Mouse (Mus musculus) intestine, postnatal 0 days (tissue): ENCODE data around the gene 2410131K14Rik. TPM values are rescaled to one million over a fixed set of nuclear protein-coding genes. Genes with fewer than 3 reads are reported as not detected.

ENCODE experiments used
- ATAC-seq: fragments of 200-750 bp; cut with Nextera tagmentation; 2 replicates; pipeline ENCODE4 v1.8.0; 2017; ENCODE audit warnings: mild to moderate bottlenecking, moderate TSS enrichment, moderate library complexity
- H3K27ac ChIP-seq: fragments of 300-500 bp; sonication (generic); 2 replicates; pipeline ENCODE4 v1.5.1; 2014; ENCODE audit warnings: mild to moderate bottlenecking, low read depth, low read length, moderate library complexity
- H3K27me3 ChIP-seq: fragments of 300-500 bp; sonication (generic); replicated peaks from 2 replicates; pipeline ENCODE4 v1.6.1; 2014; ENCODE audit warnings: low read length, mixed read lengths; ENCODE audit not compliant: control insufficient read depth, insufficient read depth
- H3K36me3 ChIP-seq: fragments of 300-500 bp; sonication (generic); 2 replicates; pipeline ENCODE4 v1.6.1; 2014; ENCODE audit warnings: mild to moderate bottlenecking, moderate library complexity; ENCODE audit not compliant: control insufficient read depth, insufficient read depth
- H3K4me1 ChIP-seq: fragments of 300-500 bp; sonication (generic); replicated peaks from 2 replicates; pipeline ENCODE4 v1.6.1; 2014; ENCODE audit warnings: antibody characterized with exemption, low read length, mixed read lengths; ENCODE audit not compliant: control insufficient read depth, insufficient read depth
- H3K4me2 ChIP-seq: fragments of 300-500 bp; sonication (generic); replicated peaks from 2 replicates; pipeline ENCODE4 v1.6.1; 2014; ENCODE audit warnings: low read depth, mild to moderate bottlenecking, moderate library complexity
- H3K4me3 ChIP-seq: fragments of 300-500 bp; sonication (generic); 2 replicates; pipeline ENCODE4 v1.5.1; 2014; ENCODE audit warnings: low read depth, low read length
- H3K9ac ChIP-seq: fragments of 300-500 bp; sonication (generic); 2 replicates; pipeline ENCODE4 v1.6.1; 2014; ENCODE audit warnings: mild to moderate bottlenecking, low read depth, low read length
- H3K9me3 ChIP-seq: fragments of 300-500 bp; sonication (generic); 2 replicates; pipeline ENCODE4 v1.6.1; 2016; ENCODE audit warnings: mixed run types; ENCODE audit not compliant: control insufficient read depth
- CTCF ChIP-seq: sonication (generic); IDR thresholded peaks from 2 replicates; pipeline ENCODE4 v1.5.1; 2016; ENCODE audit warnings: low read depth, mild to moderate bottlenecking, control low read depth, antibody characterized with exemption, moderate library complexity
- WGBS: fragments of 180-500 bp; shearing (Covaris S2); extraction: QIAGEN DNeasy Blood & Tissue Kit; methylation state at CpG from one replicate; pipeline ENCODE4 v1.1.7; 2014; 5-methylcytosine and 5-hydroxymethylcytosine counted together
- polyA plus RNA-seq: library from polyadenylated mRNA; unstranded; fragments of >200 nt; fragmentation: Nextera tagmentation; extraction: Ambion mirVana; gene quantifications from 2 replicates; pipeline ENCODE4 v1.2.1, GENCODE M21; 2015

The 2410131K14Rik gene
- polyA plus RNA-seq, 1 experiment from 2014 or later = 4.6 TPM

GRCm38 (mm10) chr5:118214418-118215154 is 30.4 kb upstream of the 2410131K14Rik start:
- H3K27me3 ChIP-seq = no peaks in the 10 kb centered on the region
- H3K36me3 ChIP-seq = no peaks in the 10 kb centered on the region
- H3K27ac ChIP-seq = no peak overlapping the region
- H3K9me3 ChIP-seq = no peaks in the 10 kb centered on the region
- ATAC-seq = peak; percentile 67
- H3K4me2 ChIP-seq = peak overlapping the region; percentile 55
- H3K9ac ChIP-seq = no peak overlapping the region
- no peak for TF ChIP-seq CTCF
- no peaks in the 10 kb centered on the region for H3K4me1 ChIP-seq
- peak overlapping the region; percentile 11; the same call in 1 of the 2 replicates for H3K4me3 ChIP-seq
- 7% methylated on average over 24 of the region's 24 CpGs for WGBS

DNA sequence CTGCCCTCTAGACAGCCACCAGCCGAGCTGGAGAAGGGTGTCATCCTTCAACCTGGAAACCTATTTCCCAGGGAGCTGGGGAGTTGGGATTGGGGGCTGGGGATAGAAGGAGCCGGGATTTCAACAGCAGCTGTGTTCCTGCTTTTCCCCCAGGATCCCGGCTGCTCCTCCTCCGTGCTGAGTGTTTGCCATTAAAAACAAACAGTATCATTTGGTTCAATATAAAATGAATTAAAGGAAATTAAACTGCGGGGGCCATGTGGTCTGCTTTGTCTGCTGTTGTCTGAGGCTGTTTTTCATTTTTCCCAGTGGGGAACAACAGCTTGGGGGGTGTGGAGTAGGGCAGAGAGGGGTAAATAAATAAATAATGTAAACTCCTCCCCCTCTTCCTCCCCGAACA is 27.6 kb upstream of the 2410131K14Rik start:
- Histone ChIP-seq H3K9ac (no peak overlapping the region), H3K27ac (no peak overlapping the region), H3K9me3 (no peaks in the 10 kb centered on the region), H3K27me3 (no peaks in the 10 kb centered on the region), H3K4me2 (no peak overlapping the region), H3K4me1 (no peaks in the 10 kb centered on the region), H3K36me3 (no peaks in the 10 kb centered on the region), H3K4me3 (no peak overlapping the region)
- ATAC-seq = no peak
- TF ChIP-seq CTCF = no peak
- WGBS = 67% methylated on average over 6 of the region's 6 CpGs

GRCm38 (mm10) chr5:118223142-118223757 is 21.8 kb upstream of the 2410131K14Rik start:
- ATAC-seq = no peak
- H3K36me3 ChIP-seq = no peaks in the 10 kb centered on the region
- no peaks in the 10 kb centered on the region for H3K4me1 ChIP-seq
- no peak overlapping the region for H3K4me2 ChIP-seq
- H3K27ac ChIP-seq = no peak overlapping the region
- H3K4me3 ChIP-seq = no peak overlapping the region
- no peak overlapping the region for H3K9ac ChIP-seq
- no peaks in the 10 kb centered on the region for H3K27me3 ChIP-seq
- no peaks in the 10 kb centered on the region for H3K9me3 ChIP-seq
- 51% methylated on average over 9 of the region's 9 CpGs for WGBS
- no peak for TF ChIP-seq CTCF

- H3K36me3 ChIP-seq = no peaks in the 10 kb centered on the region
- no peaks in the 10 kb centered on the region for H3K9me3 ChIP-seq
- TF ChIP-seq CTCF = no peak
- no peak for ATAC-seq
- no peak overlapping the region for H3K9ac ChIP-seq
- no peak overlapping the region for H3K4me3 ChIP-seq
- no peaks in the 10 kb centered on the region for H3K4me1 ChIP-seq
- no peak overlapping the region for H3K27ac ChIP-seq
- no peaks in the 10 kb centered on the region for H3K27me3 ChIP-seq
- H3K4me2 ChIP-seq = no peak overlapping the region
- WGBS = 84% methylated on average over 13 of the region's 13 CpGs
Observed at GRCm38 (mm10) chr5:118230071-118230611, 14.9 kb upstream of the 2410131K14Rik start.

DNA sequence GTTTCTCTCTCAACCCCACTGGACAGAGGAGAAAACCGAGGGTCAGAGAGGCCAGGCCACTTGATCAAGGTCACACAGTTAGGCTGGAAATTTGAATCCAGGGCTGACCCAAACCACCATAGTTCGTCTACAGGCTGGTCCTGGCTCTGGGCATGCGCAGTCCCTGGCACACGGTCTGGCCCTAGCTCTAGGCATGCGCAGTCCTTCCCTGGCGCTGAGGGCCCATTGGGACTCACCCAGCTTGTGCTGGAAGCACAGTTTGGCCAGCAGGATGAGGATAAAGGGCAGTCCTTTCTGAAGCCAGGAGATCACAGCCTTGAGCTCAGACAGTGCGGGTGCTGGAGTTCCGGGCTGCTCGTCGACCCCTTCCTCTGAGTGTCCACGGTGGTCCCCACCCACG is 8.1 kb upstream of the 2410131K14Rik start:
- TF ChIP-seq CTCF = no peak
- WGBS = 82% methylated on average over 12 of the region's 12 CpGs

DNA sequence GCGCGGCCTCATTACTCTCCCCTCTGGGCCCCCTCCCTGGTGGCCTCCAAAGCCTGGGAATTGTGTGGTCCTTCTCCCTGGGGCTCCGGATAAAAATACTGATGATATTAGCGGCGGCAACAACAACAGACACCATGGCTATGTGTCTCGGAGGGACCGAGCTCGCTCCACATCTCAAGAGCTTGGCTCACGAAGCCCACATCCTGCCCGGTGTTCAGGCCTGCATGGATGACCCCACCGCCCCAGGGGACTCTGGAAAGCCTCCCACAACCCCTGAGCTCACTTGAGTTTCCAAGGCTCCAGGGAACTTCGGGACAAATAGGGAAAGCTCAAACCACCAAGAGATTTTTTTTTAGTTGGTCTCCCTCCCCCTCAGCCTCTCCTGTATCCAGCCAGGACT is 5.4 kb upstream of the 2410131K14Rik start:
- H3K4me2 ChIP-seq = no peak overlapping the region
- no peak overlapping the region for H3K27ac ChIP-seq
- ATAC-seq = no peak
- no peaks in the 10 kb centered on the region for H3K27me3 ChIP-seq
- H3K9ac ChIP-seq = no peak overlapping the region
- TF ChIP-seq CTCF = no peak
- no peaks in the 10 kb centered on the region; the same call in 1 of the 2 replicates for H3K36me3 ChIP-seq
- no peaks in the 10 kb centered on the region for H3K4me1 ChIP-seq
- 86% methylated on average over 12 of the region's 12 CpGs for WGBS
- H3K4me3 ChIP-seq = no peak overlapping the region
- H3K9me3 ChIP-seq = no peaks in the 10 kb centered on the region

More for the DNA sequence above, 8.1 kb upstream of the 2410131K14Rik start:
- no peaks in the 10 kb centered on the region for H3K27me3 ChIP-seq
- H3K4me2 ChIP-seq = no peak overlapping the region
- no peak overlapping the region for H3K9ac ChIP-seq
- no peak overlapping the region for H3K27ac ChIP-seq
- no peak overlapping the region for H3K4me3 ChIP-seq
- H3K4me1 ChIP-seq = no peaks in the 10 kb centered on the region
- no peaks in the 10 kb centered on the region; the same call in 1 of the 2 replicates for H3K36me3 ChIP-seq
- no peaks in the 10 kb centered on the region for H3K9me3 ChIP-seq
- ATAC-seq = no peak
